Mouse (Mus musculus): ENCODE results near the gene Cdc42bpb. TPM values are rescaled to one million over a fixed set of nuclear protein-coding genes. Genes with fewer than 3 reads are reported as not detected.

The Cdc42bpb gene
- 3.2 TPM for polyA plus RNA-seq (2014; fragmentation: Illumina TruSeq; extraction: RNeasy Lipid Tissue Mini Kit (QIAGEN cat#74804); ENCODE audit: low read depth, low replicate concordance)

GRCm38 (mm10) chr12:111377376-111377973 is at the start of gene Cdc42bpb:
Cdc42bpb (minus strand) TSS chr12:111377718.

GRCm38 (mm10) chr12:111416921-111417779 is 39.6 kb upstream of the Cdc42bpb start, which contains the start of gene Exoc3l4:
Exoc3l4 (plus strand) TSS chr12:111417017.

GRCm38 (mm10) chr12:111406622-111407021 is 29.1 kb upstream of the Cdc42bpb start, which contains the start of gene Lbhd2:
Lbhd2 (plus strand) TSS chr12:111406809.

GRCm38 (mm10) chr12:111270629-111271277 is 106.8 kb downstream of the Cdc42bpb start, which contains the start of gene Amn:
Amn (plus strand) TSS chr12:111271095.

Other genes with a start within 250 kb of the Cdc42bpb start
- 2.4 TPM for gene Traf3, start 211.3 kb downstream of the Cdc42bpb start, polyA plus RNA-seq (2014; fragmentation: Illumina TruSeq; extraction: RNeasy Lipid Tissue Mini Kit (QIAGEN cat#74804); ENCODE audit: low read depth, low replicate concordance)
- gene 4930595D18Rik, start 193.2 kb downstream of the Cdc42bpb start, polyA plus RNA-seq (2014; fragmentation: Illumina TruSeq; extraction: RNeasy Lipid Tissue Mini Kit (QIAGEN cat#74804); ENCODE audit: low read depth, low replicate concordance) = not detected
- not detected for gene Amn, start 106.6 kb downstream of the Cdc42bpb start, polyA plus RNA-seq (2014; fragmentation: Illumina TruSeq; extraction: RNeasy Lipid Tissue Mini Kit (QIAGEN cat#74804); ENCODE audit: low read depth, low replicate concordance)
- not detected for gene Lbhd2, start 29.1 kb upstream of the Cdc42bpb start, polyA plus RNA-seq (2014; fragmentation: Illumina TruSeq; extraction: RNeasy Lipid Tissue Mini Kit (QIAGEN cat#74804); ENCODE audit: low read depth, low replicate concordance)
- not detected for gene Exoc3l4, start 39.3 kb upstream of the Cdc42bpb start, polyA plus RNA-seq (2014; fragmentation: Illumina TruSeq; extraction: RNeasy Lipid Tissue Mini Kit (QIAGEN cat#74804); ENCODE audit: low read depth, low replicate concordance)
- gene Tnfaip2, start 64.8 kb upstream of the Cdc42bpb start, polyA plus RNA-seq (2014; fragmentation: Illumina TruSeq; extraction: RNeasy Lipid Tissue Mini Kit (QIAGEN cat#74804); ENCODE audit: low read depth, low replicate concordance) = 5.6 TPM
- gene Gm266, start 108.1 kb upstream of the Cdc42bpb start, polyA plus RNA-seq (2014; fragmentation: Illumina TruSeq; extraction: RNeasy Lipid Tissue Mini Kit (QIAGEN cat#74804); ENCODE audit: low read depth, low replicate concordance) = not detected
- 429 TPM for gene Eif5, start 160.3 kb upstream of the Cdc42bpb start, polyA plus RNA-seq (2014; fragmentation: Illumina TruSeq; extraction: RNeasy Lipid Tissue Mini Kit (QIAGEN cat#74804); ENCODE audit: low read depth, low replicate concordance)
- gene Mark3, start 196.8 kb upstream of the Cdc42bpb start, polyA plus RNA-seq (2014; fragmentation: Illumina TruSeq; extraction: RNeasy Lipid Tissue Mini Kit (QIAGEN cat#74804); ENCODE audit: low read depth, low replicate concordance) = 65.6 TPM

All from liver, adult 10 weeks (tissue).